Mouse (Mus musculus): ENCODE data around the gene Mrtfb.

- TF ChIP-seq EP300 (IDR thresholded peaks at IDR 0.05; ENCODE audit: low read depth), result no peak
- TF ChIP-seq CTCF (IDR thresholded peaks at IDR 0.05; ENCODE audit: low read depth), result peak; percentile 25; the same call in 1 of the 2 replicates
Observed at GRCm38 (mm10) chr16:13437037-13437769, 180.9 kb downstream of the Mrtfb start.
